ENCODE assay signal across 25 mouse cellular contexts in the genomic region with DNA sequence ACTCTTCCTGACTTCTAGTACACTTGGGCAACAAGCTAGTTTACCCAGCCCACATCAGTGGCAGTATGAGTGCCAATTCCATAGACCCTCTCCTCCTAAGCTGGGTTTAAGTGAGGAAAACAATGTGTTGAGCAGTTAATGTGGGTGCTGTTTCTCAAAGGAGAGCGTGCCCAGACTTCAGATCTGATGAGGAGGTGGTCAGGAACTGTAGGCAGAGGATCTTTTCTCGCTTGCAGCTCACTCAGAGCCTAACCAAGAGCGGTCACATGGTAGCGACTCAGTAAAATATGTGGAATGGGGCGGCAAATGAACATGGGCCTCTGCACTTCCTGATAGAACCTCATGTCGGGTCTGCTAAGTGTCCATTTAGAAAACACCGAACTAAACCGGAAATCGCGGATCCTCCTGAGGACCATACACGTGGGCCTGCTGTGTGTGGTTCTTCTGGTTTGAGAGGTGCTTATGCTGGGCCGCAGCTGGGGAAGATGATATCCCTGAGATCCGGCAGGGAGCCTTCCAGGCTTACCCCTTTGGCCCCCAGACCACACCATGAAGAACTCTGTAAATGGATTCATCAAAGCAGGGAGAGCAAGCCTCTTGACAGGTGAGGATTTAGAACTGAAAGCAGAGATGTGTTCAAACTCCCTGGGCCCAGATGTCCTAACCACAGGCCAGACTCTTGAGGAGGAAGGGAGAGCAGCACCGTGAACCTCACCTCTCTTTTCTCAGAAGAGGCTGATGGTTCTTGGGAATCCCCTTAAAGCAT.
DNase-seq lines count a peak whose midpoint lies in the region; ATAC-seq and TF ChIP-seq lines count a peak whose summit lies in the region.
"Had no signal": no experiment of that assay in that cellular context is flagged by ENCODE, and none has a peak within 500 bp of the region (broad histone marks: within the 10 kb centered on the region; RNA-seq: fewer than 3 reads in every experiment).

No protein-coding gene starts in this region.

- no peak for TF ChIP-seq CTCF in CH12.LX (conservative IDR thresholded peaks at IDR 0.05 in 1 of 2, IDR thresholded peaks at IDR 0.05 in 1 of 2; ENCODE audit: low read depth in 2 of 2, low read length in 2 of 2)

- H3K4me2 ChIP-seq in kidney, embryonic 15.5 days, result no peak overlapping the region
- peak overlapping the region; percentile 37; the same call in 1 of the 2 replicates for H3K4me2 ChIP-seq in CH12.LX (ENCODE audit: insufficient read depth, low read depth, poor library complexity, severe bottlenecking)
- H3K4me2 ChIP-seq: embryonic facial prominence, embryonic 12.5 days; heart, embryonic 15.5 days; hindbrain, embryonic 15.5 days; limb, embryonic 13.5 days; liver, embryonic 12.5 days; midbrain, embryonic 13.5 days had no signal

- H3K4me1 ChIP-seq in kidney, embryonic 15.5 days, result peaks cover 49% of the 10 kb centered on the region
- peaks cover 38 to 69% of the 10 kb centered on the region in 2 experiments for H3K4me1 ChIP-seq in CH12.LX (ENCODE audit: control insufficient read depth in 1 of 2, insufficient read depth in 2 of 2)
- H3K4me1 ChIP-seq: hindbrain, embryonic 15.5 days; liver, embryonic 12.5 days had no signal

- dilution Hi-C loops in CH12.LX (cut with MboI; ENCODE audit: extremely low pct_ligation_motif_present, extremely low pct_unique_long_range_greater_than_20kb, low sequenced_read_pairs), result no loop called here

- H3K9me3 ChIP-seq in kidney, embryonic 15.5 days (replicated peaks), result no peaks in the 10 kb centered on the region
- H3K9me3 ChIP-seq in CH12.LX (replicated peaks; ENCODE audit: low read length), result peaks cover 4% of the 10 kb centered on the region
- H3K9me3 ChIP-seq: embryonic facial prominence, embryonic 12.5 days; heart, embryonic 15.5 days; hindbrain, embryonic 15.5 days; limb, embryonic 13.5 days; liver, embryonic 12.5 days; midbrain, embryonic 13.5 days had no signal

- ATAC-seq in kidney, embryonic 15.5 days (replicated peaks; ENCODE audit: low FRiP score), result 0 out of 2 replicates have a peak, but pooled peaks have one; percentile 24
- peak; percentile 21 for ATAC-seq in inflammation-experienced regulatory T-cells, adult 6 months
- ATAC-seq: forebrain, embryonic 16.5 days; intestine, postnatal 0 days; liver, embryonic 12.5 days; midbrain, embryonic 13.5 days had no signal

- H3K79me2 ChIP-seq in CH12.LX (replicated peaks; ENCODE audit: control insufficient read depth, extremely low read depth, insufficient read depth, poor library complexity, severe bottlenecking), result no peaks in the 10 kb centered on the region

- DNase-seq in kidney, adult 9 months, result no peak
- peak; percentile 42 for DNase-seq in CD4-positive, CD25-positive, alpha-beta regulatory T cell, adult 2 months (ENCODE audit: low read depth, low spot score)
- peak; percentile 91 for DNase-seq in CH12.LX (ENCODE audit: extremely low read depth)
- no peak for DNase-seq in layer of hippocampus, postnatal 25 days (ENCODE audit: extremely low spot score in 1 of 2, low spot score in 1 of 2)
- DNase-seq in lung, postnatal 14 days, result no peak
- DNase-seq: adrenal gland, postnatal 36 days; cerebellum, adult 11 months; cerebellum, adult 9-11 months; gastrocnemius, postnatal 36 days; kidney, postnatal 4 days; lung, adult 18-20 months; lung, postnatal 10 days; thymus, adult 18-20 months; thymus, postnatal 4 days had no signal

- 0 out of 2 replicates have a peak overlapping the region, but pooled peaks have one; percentile 27 for H3K27ac ChIP-seq in kidney, embryonic 15.5 days
- peak overlapping the region; percentile 96 for H3K27ac ChIP-seq in CH12.LX (ENCODE audit: insufficient read depth, low read depth)
- H3K27ac ChIP-seq: embryonic facial prominence, embryonic 12.5 days; heart, embryonic 15.5 days; hindbrain, embryonic 15.5 days; liver, embryonic 12.5 days; midbrain, embryonic 13.5 days had no signal

- peak; percentile 86 for TF ChIP-seq EP300 in CH12.LX (IDR thresholded peaks at IDR 0.05; ENCODE audit: low read length)

- WGBS in kidney, embryonic 15.5 days, result 72% methylated on average over 14 of the region's 14 CpGs

- no peak overlapping the region for H3K9ac ChIP-seq in kidney, embryonic 15.5 days
- H3K9ac ChIP-seq in CH12.LX (ENCODE audit: insufficient read depth, low read depth), result peak overlapping the region; percentile 51
- H3K9ac ChIP-seq: embryonic facial prominence, embryonic 12.5 days; heart, embryonic 15.5 days; hindbrain, embryonic 15.5 days; limb, embryonic 13.5 days; liver, embryonic 12.5 days; midbrain, embryonic 13.5 days had no signal

- no peak; the same call in 1 of the 2 replicates for TF ChIP-seq RAD21 in CH12.LX (IDR thresholded peaks at IDR 0.05; ENCODE audit: low read depth, low read length)

- H3K27me3 ChIP-seq in kidney, embryonic 15.5 days, result no peaks in the 10 kb centered on the region
- H3K27me3 ChIP-seq in CH12.LX (replicated peaks), result no peaks in the 10 kb centered on the region
- H3K27me3 ChIP-seq: embryonic facial prominence, embryonic 12.5 days; heart, embryonic 15.5 days; hindbrain, embryonic 15.5 days; limb, embryonic 13.5 days had no signal

- peak; percentile 23; the same call in 1 of the 2 replicates for TF ChIP-seq POLR2A in CH12.LX (IDR thresholded peaks at IDR 0.05; ENCODE audit: low read depth, low read length)

- no peaks in the 10 kb centered on the region for H3K36me3 ChIP-seq in kidney, embryonic 15.5 days
- no peaks in the 10 kb centered on the region for H3K36me3 ChIP-seq in CH12.LX (replicated peaks in 1 of 2; ENCODE audit: control insufficient read depth in 1 of 2, insufficient read depth in 1 of 2, low read length in 1 of 2)
- H3K36me3 ChIP-seq: embryonic facial prominence, embryonic 12.5 days; heart, embryonic 15.5 days; hindbrain, embryonic 15.5 days; limb, embryonic 13.5 days; liver, embryonic 12.5 days; midbrain, embryonic 13.5 days had no signal

- no peak overlapping the region for H3K4me3 ChIP-seq in kidney, embryonic 15.5 days (replicated peaks)
- H3K4me3 ChIP-seq in CH12.LX (replicated peaks in 1 of 3; ENCODE audit: low read depth in 2 of 3, low read length in 2 of 3, poor library complexity in 1 of 3), result peak overlapping the region in 1 of 3 experiments; percentile 14
- H3K4me3 ChIP-seq: embryonic facial prominence, embryonic 12.5 days; erythroblast, embryonic 14.5 days; heart, embryonic 15.5 days; hindbrain, embryonic 15.5 days; limb, embryonic 13.5 days; liver, embryonic 12.5 days; midbrain, embryonic 13.5 days had no signal

- in situ Hi-C loops in CH12.LX (cut with MboI; ENCODE audit: low pct_ligation_motif_present, low pct_unique_long_range_greater_than_20kb, low sequenced_read_pairs), result loop anchor here (5.0 kb wide), 1 partner anchor 122 kb away; no protein-coding TSS in a partner anchor

TF ChIP-seq in CH12.LX, 34 proteins besides CTCF, POLR2A, EP300 and RAD21 (continues in another document):
- peak; percentile 82 for TF ChIP-seq MEF2A (IDR thresholded peaks at IDR 0.05; ENCODE audit: borderline replicate concordance, low read depth, low read length)
- TF ChIP-seq PAX5 (IDR thresholded peaks at IDR 0.05; ENCODE audit: low read length), result no peak
- TF ChIP-seq USF1 (IDR thresholded peaks at IDR 0.05; ENCODE audit: low read depth, low read length), result peak; percentile 56
- TF ChIP-seq ZMIZ1 (IDR thresholded peaks at IDR 0.05; ENCODE audit: low read depth, low read length), result no peak
- TF ChIP-seq MAFK (IDR thresholded peaks at IDR 0.05; ENCODE audit: insufficient replicate concordance, low read length), result no peak
- TF ChIP-seq TCF12 (IDR thresholded peaks at IDR 0.05; ENCODE audit: low read depth, low read length), result peak; percentile 98
- peak; percentile 83 for TF ChIP-seq ELF1 (IDR thresholded peaks at IDR 0.05; ENCODE audit: low read depth, low read length)
- TF ChIP-seq KAT2A (IDR thresholded peaks at IDR 0.05; ENCODE audit: insufficient replicate concordance, low read length), result no peak
- TF ChIP-seq JUND (conservative IDR thresholded peaks at IDR 0.05; ENCODE audit: low read depth, low read length), result no peak
- TF ChIP-seq CHD1 (IDR thresholded peaks at IDR 0.05; ENCODE audit: low read depth, low read length), result no peak
- TF ChIP-seq SIN3A (IDR thresholded peaks at IDR 0.05; ENCODE audit: low read length), result peak; percentile 70
- TF ChIP-seq CHD2 (IDR thresholded peaks at IDR 0.05; ENCODE audit: low read length), result peak; percentile 73
- 0 out of 2 replicates have a peak, but pooled peaks have one; percentile 7 for TF ChIP-seq HCFC1 (IDR thresholded peaks at IDR 0.05; ENCODE audit: low read depth, low read length)
- TF ChIP-seq MAX (IDR thresholded peaks at IDR 0.05; ENCODE audit: low read length), result peak; percentile 89
- TF ChIP-seq MAZ (IDR thresholded peaks at IDR 0.05; ENCODE audit: low read depth, low read length), result peak; percentile 15; the same call in 1 of the 2 replicates
- TF ChIP-seq USF2 (conservative IDR thresholded peaks at IDR 0.05; ENCODE audit: low read depth, low read length), result peak; percentile 29; the same call in 1 of the 2 replicates
- no peak for TF ChIP-seq ZC3H11A (IDR thresholded peaks at IDR 0.05; ENCODE audit: low read depth, low read length)
- no peak for TF ChIP-seq JUN (IDR thresholded peaks at IDR 0.05; ENCODE audit: insufficient read depth, low read depth, low read length)
- TF ChIP-seq TBP (conservative IDR thresholded peaks at IDR 0.05; ENCODE audit: low read depth, low read length), result no peak
- TF ChIP-seq GABPA (IDR thresholded peaks at IDR 0.05; ENCODE audit: insufficient replicate concordance, low read depth, low read length), result no peak
- TF ChIP-seq NRF1 (IDR thresholded peaks at IDR 0.05; ENCODE audit: low read depth, low read length), result no peak
- peak; percentile 78; the same call in 1 of the 2 replicates for TF ChIP-seq UBTF (IDR thresholded peaks at IDR 0.05; ENCODE audit: low read depth, low read length)
- no peak for TF ChIP-seq POLR2AphosphoS2 (IDR thresholded peaks at IDR 0.05; ENCODE audit: low read depth, low read length)
- TF ChIP-seq ZNF384 (IDR thresholded peaks at IDR 0.05; ENCODE audit: low read depth, low read length), result peak; percentile 31; the same call in 1 of the 2 replicates
- TF ChIP-seq SMC3 (IDR thresholded peaks at IDR 0.05; ENCODE audit: low read depth, low read length), result no peak
- no peak for TF ChIP-seq ZKSCAN1 (IDR thresholded peaks at IDR 0.05; ENCODE audit: borderline replicate concordance, low read depth, low read length)
- TF ChIP-seq IRF4 (IDR thresholded peaks at IDR 0.05; ENCODE audit: low read depth, low read length), result peak; percentile 89
- TF ChIP-seq RCOR1 (conservative IDR thresholded peaks at IDR 0.05; ENCODE audit: low read depth, low read length), result peak; percentile 79
- no peak for TF ChIP-seq NELFE (IDR thresholded peaks at IDR 0.05; ENCODE audit: low read depth, low read length)
- TF ChIP-seq MYC (IDR thresholded peaks at IDR 0.05; ENCODE audit: low read depth, low read length), result peak; percentile 84; the same call in 1 of the 2 replicates
- 0 out of 2 replicates have a peak, but pooled peaks have one; percentile 11 for TF ChIP-seq E2F4 (IDR thresholded peaks at IDR 0.05; ENCODE audit: insufficient replicate concordance, low read depth, low read length)

Comparison
In these comparisons a context has a peak if more than half of its experiments do, and no peak if none do; other contexts are left out.
1. DNase-seq: peak in CD4-positive, CD25-positive, alpha-beta regulatory T cell, adult 2 months (single experiment) and CH12.LX (single experiment); none in kidney, adult 9 months (single experiment), layer of hippocampus, postnatal 25 days (0 of 2) and lung, postnatal 14 days (single experiment).